Mouse (Mus musculus) urinary bladder, postnatal 4 days (tissue): ENCODE results near the gene Pck1.
"Not testable (repeated sequence)": the region's sequence is repeated elsewhere in the genome, so short reads cannot be mapped to it uniquely, and the experiment has no call there.

Experiments used
- DNase-seq, 2 experiments: peaks; one replicate each; pipeline ENCODE4 v3.0.0; 2021 to 2022; ENCODE audit warnings: low spot score in 2 of 2

The Pck1 gene

DNA sequence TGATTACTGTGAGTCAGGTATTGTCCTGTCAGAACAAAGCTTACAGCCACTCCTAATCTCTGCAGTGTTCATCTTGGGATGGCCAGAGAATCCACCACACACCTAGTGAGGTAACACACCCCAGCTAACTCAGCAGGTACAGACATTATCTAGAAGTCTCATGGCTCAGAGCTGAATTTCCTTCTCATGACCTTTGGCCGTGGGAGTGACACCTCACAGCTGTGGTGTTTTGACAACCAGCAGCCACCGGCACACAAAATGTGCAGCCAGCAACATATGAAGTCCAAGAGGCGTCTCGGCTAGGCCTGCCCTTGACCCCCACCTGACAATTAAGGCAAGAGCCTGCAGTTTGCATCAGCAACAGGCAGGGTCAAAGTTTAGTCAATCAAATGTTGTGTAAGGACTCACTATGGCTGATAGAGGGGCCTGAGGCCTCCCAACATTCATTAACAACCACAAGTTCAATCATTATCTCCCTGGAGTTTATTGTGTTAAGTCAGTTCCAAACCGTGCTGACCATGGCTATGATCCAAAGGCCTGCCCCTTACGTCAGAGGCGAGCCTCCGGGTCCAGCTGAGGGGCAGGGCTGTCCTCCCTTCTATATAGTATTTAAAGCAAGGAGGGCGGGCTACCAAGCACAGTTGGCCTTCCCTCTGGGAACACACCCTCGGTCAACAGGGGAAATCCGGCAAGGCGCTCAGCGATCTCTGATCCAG lies at the start of gene Pck1:
Gene Pck1 (plus strand): TSS at position 613 of the 716 bp plus-strand sequence.
- no peak for DNase-seq

DNA sequence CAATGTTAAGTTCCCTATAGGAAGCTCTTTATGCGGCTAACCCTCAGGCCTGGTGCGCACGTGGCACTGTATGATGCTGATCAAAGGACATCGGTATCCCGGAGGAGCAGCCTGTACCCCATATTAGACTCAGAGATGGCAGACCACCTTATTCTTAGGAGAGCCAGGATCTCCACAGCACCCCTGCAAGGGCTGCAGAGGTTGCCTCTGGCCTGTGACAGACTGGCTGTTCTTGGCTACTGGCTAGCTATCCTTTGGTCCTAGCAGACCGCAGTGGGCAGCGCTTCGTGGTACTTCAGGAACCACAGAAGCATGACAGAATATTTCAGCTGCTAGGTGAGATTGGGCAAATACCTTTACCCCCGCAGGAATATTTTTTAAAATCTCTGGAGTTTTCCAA lies 46.4 kb upstream of the Pck1 start:
- DNase-seq: no peak

DNA sequence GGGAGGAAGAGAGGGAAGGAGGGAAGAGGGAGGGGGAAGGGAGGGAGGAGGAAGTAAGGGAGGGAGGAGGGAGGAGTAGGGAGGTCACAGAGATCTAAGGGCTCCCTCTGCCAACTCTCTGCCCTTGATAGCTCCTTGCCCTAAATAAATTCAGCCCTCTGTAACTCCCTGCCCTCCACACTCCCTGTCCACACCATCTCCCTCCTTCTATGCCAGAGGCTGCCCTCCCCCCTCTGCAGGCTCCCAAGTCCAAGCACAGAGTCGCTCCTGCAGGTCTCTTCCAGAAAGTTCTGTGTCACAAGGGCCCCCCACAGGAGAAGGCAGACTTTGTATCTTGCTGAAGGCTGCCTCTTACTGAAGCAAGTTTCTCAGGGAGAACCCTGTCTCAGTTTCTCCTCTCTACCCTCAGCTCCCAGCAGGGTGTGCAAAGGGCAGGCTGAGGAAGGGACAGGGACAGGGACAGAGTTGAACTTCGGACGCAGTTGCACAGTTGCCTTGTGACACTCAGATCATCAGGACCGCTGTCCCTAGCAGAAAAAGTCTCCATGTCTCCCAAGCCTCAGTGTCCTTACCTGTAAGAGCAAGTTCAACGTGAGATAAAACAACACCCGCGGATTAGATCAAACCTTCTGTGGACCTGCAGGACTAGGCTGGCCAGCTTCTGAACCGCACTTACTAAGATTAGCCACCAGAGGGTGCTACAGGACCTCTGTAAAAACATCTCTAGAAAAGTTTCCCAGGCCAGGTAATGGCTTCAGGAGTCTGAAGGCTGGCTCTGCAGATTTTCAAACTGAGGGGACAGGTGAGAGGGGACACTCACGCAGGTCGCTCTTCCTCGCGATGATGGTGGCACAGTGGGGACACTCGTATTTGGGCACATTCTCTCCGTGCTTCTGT lies 45.7 kb upstream of the Pck1 start:
- DNase-seq: no peak

DNA sequence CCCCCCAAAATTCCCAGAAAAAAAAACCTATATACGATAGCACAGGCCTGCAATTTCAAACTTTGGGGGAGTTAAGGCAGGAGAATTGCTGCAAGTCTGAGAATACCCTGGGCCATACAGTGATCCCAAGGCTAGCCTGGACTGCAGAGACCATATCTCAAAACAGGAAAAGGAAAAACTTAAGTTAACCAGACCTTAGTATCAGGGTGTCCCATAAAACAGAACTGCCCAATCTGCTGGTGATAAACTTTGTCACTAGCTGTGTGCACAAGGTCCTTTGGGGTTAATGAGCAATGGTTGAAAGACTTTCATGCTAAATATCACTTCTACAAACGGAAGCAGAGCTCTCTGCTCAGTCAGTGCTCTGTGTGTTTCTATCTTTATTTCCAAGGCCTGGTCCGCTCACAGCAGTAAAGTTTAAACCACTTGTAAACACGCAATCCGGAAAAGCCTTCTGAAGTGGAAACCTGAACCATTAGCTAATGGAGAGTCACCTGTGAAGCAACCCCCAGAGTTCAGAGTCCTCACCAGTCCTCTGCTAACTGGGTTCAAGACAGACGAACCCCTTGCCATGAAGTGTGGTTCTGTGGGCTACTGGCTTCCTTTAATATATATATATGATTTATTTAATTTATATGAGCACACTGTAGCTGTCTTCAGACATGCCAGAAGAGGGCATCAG lies 44.2 kb upstream of the Pck1 start:
- no peak for DNase-seq

DNA sequence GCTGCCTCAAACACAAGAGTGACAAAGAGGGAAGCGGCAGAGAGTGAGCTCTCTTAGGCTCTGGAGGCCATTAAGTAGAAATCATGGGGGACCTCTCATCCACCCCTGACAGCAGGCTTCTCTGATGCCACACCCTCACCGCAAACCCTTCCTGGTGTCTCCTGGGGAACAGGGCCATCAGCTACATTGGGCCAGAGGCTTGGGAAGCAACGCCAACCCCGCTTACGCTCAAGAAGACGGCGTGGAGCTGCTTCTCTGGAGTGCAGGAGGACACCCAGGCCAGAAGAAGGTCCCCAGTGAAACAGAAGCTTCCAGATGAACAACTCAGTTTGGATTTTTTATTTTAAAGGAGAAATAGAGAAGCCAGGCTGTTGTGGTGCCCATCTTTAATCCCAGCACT lies 43.3 kb upstream of the Pck1 start:
- DNase-seq: no peak

GRCm38 (mm10) chr2:173110571-173110970 lies 42.3 kb upstream of the Pck1 start:
- DNase-seq: no peak

- DNase-seq: not testable (repeated sequence)
Measured at GRCm38 (mm10) chr2:173113796-173114195, 39.1 kb upstream of the Pck1 start.

- DNase-seq: no peak
Measured at GRCm38 (mm10) chr2:173119023-173119944, 33.6 kb upstream of the Pck1 start, which contains the start of gene Ctcfl. Ctcfl (minus strand) TSS chr2:173119525.

GRCm38 (mm10) chr2:173120117-173120516 lies 32.7 kb upstream of the Pck1 start:
- not testable (repeated sequence) for DNase-seq

- no peak for DNase-seq
Measured at GRCm38 (mm10) chr2:173124022-173124735, 28.7 kb upstream of the Pck1 start.

GRCm38 (mm10) chr2:173126386-173126785 lies 26.5 kb upstream of the Pck1 start:
- no peak for DNase-seq

- no peak for DNase-seq
Measured at GRCm38 (mm10) chr2:173129111-173129510, 23.7 kb upstream of the Pck1 start.

GRCm38 (mm10) chr2:173132262-173132661 lies 20.6 kb upstream of the Pck1 start:
- no peak for DNase-seq

DNA sequence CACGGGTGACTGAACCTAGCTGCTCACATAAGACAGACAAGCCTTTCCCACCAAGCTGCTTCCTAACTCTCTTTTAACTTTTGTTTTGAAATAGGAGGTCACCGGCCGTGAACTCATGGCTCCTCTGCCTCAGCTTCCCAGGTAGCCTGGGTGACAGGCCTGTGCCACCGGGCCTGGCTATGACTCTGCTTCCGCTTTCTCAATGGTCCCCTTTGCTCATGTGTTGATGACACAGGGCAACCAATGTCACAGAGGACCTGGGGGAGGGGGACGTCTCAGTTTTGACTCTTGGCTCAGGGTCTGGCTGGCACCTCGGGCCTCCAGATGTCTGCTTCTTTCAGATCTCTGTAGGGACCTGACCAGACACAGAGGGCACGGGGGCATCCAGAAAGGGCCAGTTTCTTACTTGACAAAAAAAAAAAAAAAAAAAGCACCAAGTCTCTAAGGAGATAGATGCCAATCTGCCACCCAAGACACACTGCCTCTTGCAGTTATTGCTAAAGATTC lies 20.0 kb upstream of the Pck1 start:
- no peak for DNase-seq

GRCm38 (mm10) chr2:173134695-173135094 lies 18.2 kb upstream of the Pck1 start:
- DNase-seq: no peak

DNA sequence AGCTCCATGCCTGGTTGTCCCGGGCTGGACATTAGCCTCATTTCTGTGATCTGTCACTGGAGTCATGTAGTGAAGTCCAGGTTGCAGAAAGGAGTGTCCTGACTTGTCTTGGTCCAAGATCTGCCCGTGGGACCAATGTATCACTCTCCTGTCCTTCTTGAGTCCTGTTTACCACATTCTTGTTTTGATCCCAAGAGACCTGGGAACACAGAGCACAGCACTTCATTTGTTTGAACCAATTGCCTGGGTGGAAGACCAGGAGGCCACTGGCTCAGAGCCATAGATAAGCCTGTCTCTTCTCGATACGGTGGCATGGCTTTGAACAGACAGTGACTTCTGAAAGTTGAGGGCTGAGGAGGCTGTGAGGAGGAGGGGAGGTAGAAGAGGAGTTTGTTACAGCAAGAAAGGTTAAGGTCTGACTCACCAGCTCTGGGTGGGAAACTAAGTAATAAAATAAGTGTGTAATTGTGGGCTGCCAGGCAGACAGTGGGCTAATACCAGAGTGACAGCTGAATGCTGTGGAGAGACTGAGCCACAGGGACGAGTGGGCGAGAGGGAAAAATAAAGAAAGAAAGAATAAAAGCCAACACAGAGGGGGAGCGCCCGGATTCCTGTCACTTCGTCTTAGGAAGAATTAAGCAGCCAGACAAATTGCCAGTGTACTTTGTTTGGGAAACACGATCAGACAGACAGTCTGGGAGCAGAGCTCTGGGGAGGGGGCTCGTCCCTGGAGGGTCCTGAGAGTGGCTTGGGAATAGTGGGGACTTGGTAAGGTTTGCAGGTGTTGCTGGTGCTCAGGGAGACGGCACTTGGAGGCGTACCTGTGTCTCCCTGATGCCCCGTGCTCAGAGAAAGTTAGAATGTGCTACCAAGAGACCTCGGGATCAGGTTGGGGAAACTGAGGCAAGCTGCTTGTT lies 14.3 kb upstream of the Pck1 start:
- DNase-seq: no peak

DNA sequence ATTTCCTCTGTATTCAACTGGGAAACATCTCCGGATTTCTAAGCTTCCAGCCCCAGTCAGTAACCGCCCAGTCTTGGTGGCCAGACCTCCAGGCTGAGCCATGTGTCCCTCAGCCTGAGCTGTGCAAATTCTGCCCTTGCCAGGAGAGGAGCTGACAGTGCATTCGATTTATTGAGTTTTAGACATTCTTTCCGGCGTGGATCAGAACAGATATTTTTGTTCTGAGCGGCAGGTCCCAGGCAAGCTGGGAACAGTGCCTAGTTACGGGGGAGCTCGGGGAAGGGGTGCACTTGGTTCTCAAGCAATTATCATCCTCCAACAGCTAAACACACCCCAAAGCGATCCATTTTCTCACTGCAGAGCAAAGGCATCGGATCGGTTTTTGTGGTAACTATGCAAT lies 9.2 kb upstream of the Pck1 start:
- no peak for DNase-seq

GRCm38 (mm10) chr2:173145808-173146207 lies 7.0 kb upstream of the Pck1 start:
- no peak for DNase-seq

DNA sequence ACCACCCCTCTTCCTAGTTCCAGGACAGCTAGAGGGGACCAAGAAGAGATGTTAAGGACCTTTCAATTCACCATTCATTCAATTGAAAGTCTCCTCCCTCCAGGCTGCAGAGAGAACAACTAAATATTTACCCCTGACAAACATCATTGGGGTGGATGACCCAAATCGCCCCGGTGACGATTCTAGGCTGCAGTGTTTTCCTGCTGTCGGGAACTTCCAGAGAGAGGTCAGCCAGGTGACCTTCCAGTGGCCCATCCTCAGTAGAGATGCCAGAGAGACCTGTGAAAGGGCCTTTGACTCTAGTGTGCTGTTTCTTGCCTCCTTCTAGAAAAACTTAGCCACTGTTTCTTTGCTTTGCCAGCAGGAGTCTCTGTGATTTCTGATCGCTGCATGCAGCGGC lies 6.1 kb upstream of the Pck1 start:
- DNase-seq: no peak
